Mouse (Mus musculus) lung, adult 2 months (tissue): ENCODE measurements at regions not wholly inside any gene's neighbourhood (a gene's known extent, or its start where the extent isn't known, plus 50 kb on each side); places are given as distances from the start of the nearest gene placed in this dataset.

Source experiments
- CTCF ChIP-seq: fragments of 200-500 bp; IDR thresholded peaks from 2 replicates; pipeline ENCODE4 v1.5.1; 2011; ENCODE audit warnings: mild to moderate bottlenecking, low read length, control low read depth; ENCODE audit not compliant: insufficient read depth
- POLR2A ChIP-seq: fragments of 200-500 bp; IDR thresholded peaks from 2 replicates; pipeline ENCODE4 v1.6.1; 2011; ENCODE audit warnings: low read depth, mild to moderate bottlenecking, control low read depth, low read length, borderline replicate concordance; ENCODE audit errors: extremely low read depth

DNA sequence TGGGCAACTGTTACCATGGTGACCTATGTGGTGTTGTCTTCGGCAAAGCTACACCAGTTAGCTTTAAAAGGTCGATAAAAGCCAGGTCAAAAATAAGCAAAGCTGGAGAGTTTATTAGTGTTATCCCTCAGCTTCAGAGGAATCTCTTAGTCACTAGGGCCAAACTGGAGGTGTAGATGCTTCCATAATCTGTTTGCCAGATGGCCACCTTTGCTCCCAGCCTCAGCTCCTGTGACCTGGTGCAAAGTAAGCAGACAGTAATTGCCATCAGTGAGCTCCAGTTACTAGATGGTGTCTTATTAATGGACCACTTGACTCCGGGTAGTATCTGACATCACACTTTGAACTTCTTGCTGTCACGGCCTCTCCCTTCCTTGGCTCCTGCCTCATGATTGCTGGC is 245.3 kb downstream of the Gm45692 start:
- TF ChIP-seq CTCF (no peak), POLR2A (no peak)
